Mouse (Mus musculus): ENCODE measurements around the gene Nfasc.

Gene Nfasc

GRCm38 (mm10) chr1:132585376-132585775, 156.2 kb downstream of the Nfasc start:
- in situ Hi-C loops (cut with MboI, MseI): no loop called here

GRCm38 (mm10) chr1:132582998-132583604, 158.5 kb downstream of the Nfasc start:
- in situ Hi-C loops (cut with MboI, MseI): no loop called here

DNA sequence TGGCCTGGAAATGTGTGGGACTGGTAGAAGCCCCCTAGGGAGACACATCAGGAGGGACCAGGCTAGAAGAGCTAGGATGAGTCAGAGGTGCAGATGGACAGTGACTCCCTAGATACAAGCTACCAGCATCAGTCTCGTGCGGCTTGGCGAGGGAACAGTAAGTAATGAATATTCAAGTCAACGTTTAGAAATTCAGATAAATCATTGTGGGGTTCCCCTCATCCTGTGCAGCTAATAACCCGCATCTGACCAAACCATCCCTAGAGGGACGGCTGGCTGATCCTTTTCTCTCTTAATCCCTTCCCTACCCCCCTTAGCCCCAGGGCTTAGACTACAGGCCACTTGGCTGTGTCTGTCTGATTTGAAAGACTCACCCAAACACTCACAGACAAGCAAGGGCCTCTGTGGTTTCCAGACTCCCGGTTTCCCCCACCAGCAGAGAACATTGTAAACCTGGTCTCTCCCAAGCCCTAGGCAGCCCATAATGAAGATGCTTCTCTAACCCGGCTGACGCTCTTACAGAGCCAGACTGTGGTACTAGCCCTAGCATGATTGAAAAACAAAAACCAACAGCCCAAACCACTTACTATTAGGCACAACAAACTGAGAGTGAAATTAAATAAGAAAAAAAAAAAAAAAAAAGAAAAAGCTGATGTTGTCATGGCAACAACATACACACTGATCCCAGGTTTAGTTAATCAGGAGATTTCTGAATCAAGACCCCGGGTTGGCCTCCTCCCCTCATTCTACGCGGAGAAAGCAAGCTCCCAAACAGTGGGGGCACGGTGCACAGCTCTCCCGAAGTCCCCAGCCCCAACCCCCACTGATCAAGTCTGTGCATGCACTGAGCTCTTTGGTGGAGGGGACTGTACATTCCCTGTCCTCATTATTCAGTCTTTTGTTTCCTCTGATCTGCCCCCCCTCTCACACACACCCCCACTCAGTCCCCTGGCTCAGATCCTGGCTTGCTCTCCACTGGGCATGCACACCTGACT, 159.5 kb downstream of the Nfasc start:
- in situ Hi-C loops (cut with MboI, MseI): no loop called here

DNA sequence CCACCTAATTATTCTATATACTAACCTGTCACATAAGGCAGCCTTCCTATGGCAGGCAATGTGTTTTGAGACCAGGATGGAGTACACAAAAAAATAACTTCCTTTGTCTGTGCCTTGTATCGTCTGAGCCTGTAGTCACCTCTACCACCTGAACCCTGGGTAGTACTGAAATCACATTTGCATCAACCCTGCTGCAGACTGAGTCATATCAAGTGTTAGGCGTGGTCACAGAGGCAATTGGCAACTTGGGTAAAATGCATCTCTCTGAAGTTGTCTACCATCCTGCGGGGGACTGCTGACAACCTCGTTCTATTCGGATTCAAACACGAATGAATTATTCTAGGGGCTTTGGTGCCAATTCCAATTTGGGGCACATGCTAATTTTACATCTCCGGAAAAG, 161.5 kb downstream of the Nfasc start:
- in situ Hi-C loops (cut with MboI, MseI): no loop called here

GRCm38 (mm10) chr1:132576845-132577244, 164.8 kb downstream of the Nfasc start:
- in situ Hi-C loops (cut with MboI, MseI): no loop called here

DNA sequence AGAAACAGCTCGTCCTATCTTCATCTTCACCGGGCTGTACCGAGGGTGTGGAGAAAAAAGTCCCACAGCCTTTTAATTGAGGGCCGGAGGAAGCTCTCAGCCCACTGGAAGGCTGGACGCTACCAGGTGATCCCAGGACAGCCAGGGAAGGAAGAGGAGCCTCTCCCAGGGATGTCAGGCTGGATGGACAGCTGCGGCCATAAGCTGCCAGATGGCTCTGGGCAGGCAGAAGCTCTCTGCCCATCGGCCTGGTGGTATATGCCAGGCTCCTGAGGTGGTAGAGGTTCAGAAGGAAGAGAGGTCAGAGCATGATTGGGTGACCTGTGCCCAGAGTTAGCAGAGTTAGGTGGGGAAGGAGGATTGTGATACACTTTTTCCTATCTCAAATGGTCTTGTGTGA, 168.7 kb downstream of the Nfasc start:
- in situ Hi-C loops (cut with MboI, MseI): loop anchor here (25.0 kb wide), 1 partner anchor 1589 kb away; no protein-coding TSS in a partner anchor

DNA sequence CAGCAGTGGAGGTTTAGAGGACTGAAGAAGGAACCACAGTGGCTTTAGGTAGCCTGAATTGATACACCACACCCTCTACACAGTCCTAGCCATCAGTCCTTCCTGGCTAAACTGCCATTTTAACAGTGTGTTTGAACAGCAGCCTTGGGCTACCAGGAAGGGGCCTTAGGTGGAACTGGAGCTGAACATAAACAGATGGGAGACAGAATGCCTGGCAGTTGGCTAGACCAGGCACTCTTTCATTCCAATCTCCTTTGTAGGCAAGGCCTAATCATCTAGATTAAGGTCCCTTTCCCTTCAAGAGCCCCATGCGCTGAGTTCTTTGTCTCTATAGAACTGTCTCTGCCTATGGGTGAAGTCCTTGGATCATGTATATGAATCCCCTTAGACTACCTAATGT, 170.0 kb downstream of the Nfasc start:
- in situ Hi-C loops (cut with MboI, MseI): loop anchor here (25.0 kb wide), 1 partner anchor 1591 kb away; no protein-coding TSS in a partner anchor

DNA sequence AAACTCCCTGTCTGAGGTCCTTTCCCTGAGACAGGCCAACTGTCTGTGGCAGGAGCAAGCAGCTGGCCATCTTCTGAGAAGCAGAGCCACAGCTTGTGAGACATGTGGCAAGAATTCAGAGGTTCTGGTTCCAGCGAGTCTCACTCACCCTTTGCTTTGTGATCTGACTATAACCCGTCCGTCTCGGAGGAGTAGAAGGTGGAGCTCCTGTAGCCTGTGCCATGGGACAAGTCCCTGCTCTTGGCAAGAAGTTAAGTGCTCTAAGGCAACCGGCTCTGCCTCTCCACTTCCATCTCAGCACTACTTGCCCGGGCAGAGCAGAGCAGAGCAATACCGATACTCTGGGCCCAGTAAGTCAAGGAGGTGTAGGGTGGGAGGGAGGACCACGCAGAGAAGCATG, 170.7 kb downstream of the Nfasc start:
- in situ Hi-C loops (cut with MboI, MseI): loop anchor here (25.0 kb wide), 1 partner anchor 1591 kb away; no protein-coding TSS in a partner anchor

- in situ Hi-C loops (cut with MboI, MseI): loop anchor here (25.0 kb wide), 1 partner anchor 1592 kb away; no protein-coding TSS in a partner anchor
Observed at GRCm38 (mm10) chr1:132570068-132570780, 171.4 kb downstream of the Nfasc start.

DNA sequence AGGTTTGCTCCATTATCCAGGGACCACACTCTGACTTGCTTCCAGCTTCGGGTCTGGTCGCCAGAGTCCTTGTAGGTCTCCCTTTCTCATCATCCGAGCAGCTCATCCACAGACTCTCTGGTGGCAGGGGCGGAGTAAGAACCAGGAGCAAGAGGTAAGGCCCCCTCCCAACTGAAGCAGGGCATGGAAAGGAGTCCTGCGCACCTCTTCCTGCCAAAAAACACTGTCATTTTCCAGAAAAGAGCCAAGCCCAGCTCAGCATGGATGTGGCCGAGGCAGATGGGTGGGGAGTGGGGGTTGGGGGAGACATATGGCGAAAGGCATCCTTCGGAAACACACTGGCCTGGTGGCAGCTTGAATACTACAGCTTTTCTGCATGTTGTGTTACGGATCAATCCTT, 172.1 kb downstream of the Nfasc start:
- in situ Hi-C loops (cut with MboI, MseI): loop anchor here (25.0 kb wide), 1 partner anchor 1593 kb away; no protein-coding TSS in a partner anchor

DNA sequence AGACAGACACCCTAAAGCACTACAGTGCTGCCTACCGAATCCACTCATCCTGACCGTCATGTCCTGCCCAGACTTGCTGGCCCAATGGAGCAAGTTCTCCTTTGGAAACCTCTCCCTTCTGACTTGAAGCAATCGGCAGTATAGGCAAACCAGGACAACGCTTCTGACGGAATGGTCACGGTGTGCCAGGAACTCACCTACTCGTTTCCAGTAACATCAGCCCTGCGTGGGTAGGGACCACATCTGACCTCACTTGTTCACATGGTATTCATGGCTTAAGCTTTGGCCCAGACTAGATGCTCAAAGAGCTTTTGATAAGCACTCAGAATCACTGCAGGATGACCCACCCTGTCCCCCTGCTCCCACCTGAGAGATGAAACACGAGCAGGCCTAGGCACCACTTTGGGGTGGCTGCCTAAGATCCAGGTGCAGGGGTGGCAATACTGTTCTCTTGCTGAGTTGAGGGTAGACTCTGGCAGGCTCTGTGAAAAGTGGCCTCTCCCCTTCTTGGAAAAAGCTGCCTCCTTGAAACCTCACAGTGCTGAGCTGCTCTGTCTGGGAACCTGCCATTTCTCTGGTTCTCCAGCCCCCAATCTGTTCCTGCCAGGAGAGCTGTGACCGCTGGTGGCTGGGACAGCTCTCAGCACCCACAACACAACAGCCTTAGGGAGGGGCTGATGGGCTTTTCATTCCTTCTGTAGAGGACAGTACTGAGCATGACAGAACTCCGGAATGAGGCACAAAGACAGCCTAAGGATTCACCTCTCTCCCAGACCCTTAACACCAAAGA, 174.1 kb downstream of the Nfasc start:
- in situ Hi-C loops (cut with MboI, MseI): loop anchor here (25.0 kb wide), 1 partner anchor 1595 kb away; no protein-coding TSS in a partner anchor

GRCm38 (mm10) chr1:132565766-132566165, 175.8 kb downstream of the Nfasc start:
- in situ Hi-C loops (cut with MboI, MseI): loop anchor here (25.0 kb wide), 1 partner anchor 1597 kb away; no protein-coding TSS in a partner anchor

DNA sequence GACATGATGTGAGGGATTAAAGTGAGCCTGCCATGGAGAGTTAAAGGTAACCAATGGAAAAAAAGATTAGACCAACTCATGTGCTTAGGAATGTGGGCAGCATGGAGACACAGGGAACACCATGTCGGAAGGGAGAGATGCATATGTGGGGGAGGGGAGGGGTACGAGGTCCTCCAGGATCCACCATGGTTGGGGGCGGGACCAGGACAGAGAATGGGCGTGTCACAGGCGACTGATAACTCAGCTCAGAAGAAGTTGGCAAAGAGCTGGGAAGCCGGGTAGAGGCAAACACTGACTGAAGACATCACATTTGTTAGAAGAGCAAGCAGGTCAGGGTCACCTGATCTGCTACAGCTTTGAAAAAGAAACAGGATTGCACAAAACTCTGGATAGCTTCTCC, 176.7 kb downstream of the Nfasc start:
- in situ Hi-C loops (cut with MboI, MseI): loop anchor here (25.0 kb wide), 1 partner anchor 1597 kb away; no protein-coding TSS in a partner anchor

GRCm38 (mm10) chr1:132562337-132562795, 179.2 kb downstream of the Nfasc start:
- in situ Hi-C loops (cut with MboI, MseI): loop anchor here (25.0 kb wide), 1 partner anchor 1600 kb away; no protein-coding TSS in a partner anchor

GRCm38 (mm10) chr1:132560907-132561700, 180.5 kb downstream of the Nfasc start:
- in situ Hi-C loops (cut with MboI, MseI): loop anchor here (25.0 kb wide), 1 partner anchor 1601 kb away; no protein-coding TSS in a partner anchor

- in situ Hi-C loops (cut with MboI, MseI): loop anchor here (25.0 kb wide), 1 partner anchor 1603 kb away; no protein-coding TSS in a partner anchor
Observed at GRCm38 (mm10) chr1:132559045-132559444, 182.6 kb downstream of the Nfasc start.

- in situ Hi-C loops (cut with MboI, MseI): loop anchor here (25.0 kb wide), 1 partner anchor 1604 kb away; no protein-coding TSS in a partner anchor
Observed at GRCm38 (mm10) chr1:132557901-132558631, 183.5 kb downstream of the Nfasc start.

DNA sequence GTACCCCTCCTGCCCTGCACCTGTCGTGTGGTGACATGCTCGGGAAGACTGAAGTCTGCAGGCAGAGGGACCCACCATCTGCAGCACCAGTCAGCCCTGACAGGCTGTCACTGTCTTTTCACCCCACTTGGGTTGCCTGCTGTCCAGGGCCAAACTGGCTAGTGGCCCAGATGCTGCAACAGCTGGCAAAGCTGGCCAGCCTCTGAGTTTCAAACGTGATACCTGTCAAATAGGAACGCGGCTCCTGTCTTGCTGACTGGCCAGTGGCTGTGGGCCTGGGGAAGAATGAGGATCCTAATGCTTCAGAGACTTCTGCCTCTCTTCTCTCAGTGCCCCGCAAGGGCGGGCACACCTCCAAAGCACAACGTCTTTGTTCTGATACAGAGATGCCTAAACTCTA, 197.8 kb downstream of the Nfasc start:
- in situ Hi-C loops (cut with MboI, MseI): no loop called here

Data from regulatory T cell (primary cell).